Mouse (Mus musculus): ENCODE results near the gene Gabrr2. TPM values are rescaled to one million over a fixed set of nuclear protein-coding genes. Genes with fewer than 3 reads are reported as not detected.

The Gabrr2 gene
- polyA plus RNA-seq, 1 experiment = 0.59 TPM

DNA sequence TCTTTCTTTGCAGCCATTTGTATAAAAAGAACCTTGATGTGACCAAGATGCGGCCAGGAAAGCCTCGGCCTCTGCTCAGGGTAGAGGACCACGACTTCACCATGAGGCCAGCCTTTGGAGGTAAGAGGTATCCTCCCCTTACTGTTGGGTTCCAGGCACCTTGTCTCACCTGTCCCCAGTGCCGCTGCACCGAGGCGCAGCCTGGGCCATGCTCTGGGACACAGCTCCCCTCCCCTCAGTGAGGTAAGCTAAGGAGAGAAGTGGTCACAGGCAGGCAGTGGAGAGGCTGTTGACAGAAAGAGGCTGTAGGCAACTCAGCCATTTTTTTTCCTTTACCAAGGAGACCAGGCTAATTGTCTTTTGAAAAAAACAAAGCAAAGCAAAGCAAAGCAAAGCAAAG, 8.5 kb downstream of the Gabrr2 start:
- TF ChIP-seq CTCF (IDR thresholded peaks at IDR 0.05; ENCODE audit: borderline replicate concordance, extremely low read depth, insufficient read depth, insufficient read length) (no peak), POLR2A (IDR thresholded peaks at IDR 0.05; ENCODE audit: borderline replicate concordance, extremely low read depth, insufficient read depth, insufficient read length, poor library complexity, severe bottlenecking) (no peak)
- DNase-seq (ENCODE audit: low read depth) = no peak

DNA sequence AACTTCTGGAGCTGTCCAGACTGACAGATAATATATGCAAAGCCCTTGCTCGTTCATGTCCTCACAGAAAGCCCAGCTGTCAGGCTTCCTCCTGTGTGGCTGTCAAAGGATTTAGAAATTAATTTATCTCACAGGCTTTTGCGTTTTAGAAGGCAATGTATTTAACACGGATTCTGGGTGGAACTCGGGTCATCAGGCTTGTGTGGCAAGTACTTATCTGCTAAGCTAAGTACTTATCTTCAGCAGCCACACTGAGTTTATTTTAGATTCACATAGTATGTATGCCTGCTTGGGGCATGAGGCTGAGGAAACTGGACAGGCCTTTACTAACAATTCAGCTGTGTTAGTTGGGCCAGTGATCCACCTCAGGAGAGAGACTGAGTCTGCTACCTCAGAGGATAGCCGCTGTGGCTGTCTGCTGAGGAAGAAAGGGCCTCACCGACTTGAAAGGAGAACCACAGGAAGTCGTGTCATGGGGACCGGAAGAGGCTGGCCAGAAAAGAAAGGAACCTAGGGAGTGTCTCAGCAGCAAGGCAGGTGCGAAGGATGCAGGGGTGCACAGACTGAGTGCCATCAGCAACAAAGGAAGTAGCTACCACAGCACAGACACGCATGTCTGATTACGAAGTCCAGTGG, 9.8 kb downstream of the Gabrr2 start:
- TF ChIP-seq CTCF (IDR thresholded peaks at IDR 0.05; ENCODE audit: borderline replicate concordance, extremely low read depth, insufficient read depth, insufficient read length) (no peak), POLR2A (IDR thresholded peaks at IDR 0.05; ENCODE audit: borderline replicate concordance, extremely low read depth, insufficient read depth, insufficient read length, poor library complexity, severe bottlenecking) (no peak)
- DNase-seq (ENCODE audit: low read depth) = peak; percentile 62

DNA sequence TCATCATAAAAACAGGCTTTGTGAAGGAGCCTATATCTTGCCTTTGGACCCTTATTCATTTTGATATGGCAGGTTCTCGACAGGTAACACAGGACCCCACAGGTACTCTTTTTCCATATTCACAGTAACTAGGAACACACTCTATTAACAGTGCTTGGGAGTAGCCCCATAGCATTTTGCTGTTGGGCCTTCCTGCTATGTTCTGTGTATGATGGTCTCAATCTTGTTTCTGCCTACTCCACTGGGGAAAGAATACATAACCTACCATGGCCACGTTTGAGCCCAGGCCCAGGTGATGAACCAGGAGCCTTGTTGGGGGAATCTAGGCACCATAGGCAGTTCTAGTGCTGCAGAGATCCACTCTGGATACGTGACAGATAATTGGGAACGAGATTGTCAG, 11.6 kb downstream of the Gabrr2 start:
- no peak for DNase-seq (ENCODE audit: low read depth)
- TF ChIP-seq POLR2A (IDR thresholded peaks at IDR 0.05; ENCODE audit: borderline replicate concordance, extremely low read depth, insufficient read depth, insufficient read length, poor library complexity, severe bottlenecking) = no peak
- no peak for TF ChIP-seq CTCF (IDR thresholded peaks at IDR 0.05; ENCODE audit: borderline replicate concordance, extremely low read depth, insufficient read depth, insufficient read length)

DNA sequence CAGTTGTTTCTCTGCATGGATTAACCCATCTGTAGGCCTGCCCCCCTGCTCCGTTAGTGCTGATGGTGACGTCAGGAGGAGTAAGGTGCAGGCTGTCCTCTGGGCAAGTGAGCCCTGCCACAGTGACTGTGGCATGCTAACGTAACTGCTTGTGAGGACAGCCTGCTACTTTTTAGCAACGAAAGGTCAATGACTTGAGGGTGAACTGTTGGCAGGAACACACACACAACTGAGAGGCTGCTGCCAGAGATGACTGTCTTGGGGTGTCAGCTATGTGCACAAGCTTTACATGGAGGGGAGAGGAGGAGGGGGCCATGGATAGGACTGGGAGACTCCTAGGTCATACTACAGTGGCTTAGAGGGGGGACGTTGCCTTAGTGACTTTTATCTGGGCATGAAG, 12.1 kb downstream of the Gabrr2 start:
- no peak for TF ChIP-seq CTCF (IDR thresholded peaks at IDR 0.05; ENCODE audit: borderline replicate concordance, extremely low read depth, insufficient read depth, insufficient read length)
- TF ChIP-seq POLR2A (IDR thresholded peaks at IDR 0.05; ENCODE audit: borderline replicate concordance, extremely low read depth, insufficient read depth, insufficient read length, poor library complexity, severe bottlenecking) = no peak

DNA sequence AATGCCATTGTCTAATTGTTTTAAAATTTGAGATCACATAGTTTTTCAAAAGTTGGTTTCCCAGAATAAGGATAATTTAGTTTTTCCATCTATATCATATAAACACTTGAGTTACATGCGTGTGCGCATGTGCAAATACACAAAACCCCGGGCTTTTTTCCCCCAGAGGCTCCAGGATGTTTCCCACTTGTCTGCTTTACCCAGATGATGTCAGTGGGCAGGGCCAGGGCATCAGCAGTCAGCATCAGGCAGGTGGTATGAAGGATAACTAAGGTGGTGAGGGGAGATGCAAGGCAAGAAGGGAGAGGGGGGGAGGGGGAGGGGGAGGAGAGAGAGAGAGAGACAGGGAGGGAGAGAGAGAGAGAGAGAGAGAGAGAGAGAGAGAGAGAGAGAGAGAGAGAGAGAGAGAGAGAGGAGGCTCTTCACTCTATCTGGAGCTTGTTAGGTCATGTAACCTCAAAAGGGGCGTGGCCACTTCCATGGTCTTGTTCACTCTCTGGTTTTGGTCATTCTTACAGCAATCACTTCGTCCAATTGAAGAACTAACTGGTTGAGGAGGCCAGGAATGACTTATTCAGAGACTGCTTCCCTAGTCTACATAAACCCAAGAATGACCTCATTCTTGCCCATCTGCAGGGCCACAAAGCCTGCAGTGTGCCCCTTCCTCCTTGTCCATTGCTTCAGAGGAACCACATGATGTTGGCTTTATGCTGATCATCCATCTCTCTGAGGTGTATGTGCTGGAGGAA, 13.2 kb downstream of the Gabrr2 start:
- TF ChIP-seq CTCF (IDR thresholded peaks at IDR 0.05; ENCODE audit: borderline replicate concordance, extremely low read depth, insufficient read depth, insufficient read length) = no peak
- TF ChIP-seq POLR2A (IDR thresholded peaks at IDR 0.05; ENCODE audit: borderline replicate concordance, extremely low read depth, insufficient read depth, insufficient read length, poor library complexity, severe bottlenecking) = no peak
- no peak for DNase-seq (ENCODE audit: low read depth)

More for the DNA sequence above, 12.1 kb downstream of the Gabrr2 start:
- DNase-seq (ENCODE audit: low read depth) = no peak

DNA sequence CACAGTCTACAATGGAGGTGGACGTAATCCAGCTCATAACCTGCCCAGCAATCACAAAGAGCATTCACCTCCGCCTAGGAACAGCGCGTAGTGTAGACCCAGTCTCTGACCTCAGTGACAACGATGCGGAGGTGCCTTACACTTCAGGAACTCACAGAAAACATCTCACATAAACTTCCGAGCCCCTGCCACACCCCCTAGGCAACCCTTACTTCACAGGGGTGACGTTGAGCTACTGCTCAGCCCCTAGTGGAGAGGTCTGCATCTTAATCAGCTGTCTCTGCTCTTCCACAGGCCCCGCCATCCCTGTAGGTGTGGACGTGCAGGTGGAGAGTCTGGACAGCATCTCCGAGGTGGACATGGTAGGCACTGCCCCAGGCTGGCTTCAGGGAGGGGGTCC, 14.4 kb downstream of the Gabrr2 start:
- TF ChIP-seq CTCF (IDR thresholded peaks at IDR 0.05; ENCODE audit: borderline replicate concordance, extremely low read depth, insufficient read depth, insufficient read length) (no peak), POLR2A (IDR thresholded peaks at IDR 0.05; ENCODE audit: borderline replicate concordance, extremely low read depth, insufficient read depth, insufficient read length, poor library complexity, severe bottlenecking) (no peak)
- DNase-seq (ENCODE audit: low read depth) = no peak

DNA sequence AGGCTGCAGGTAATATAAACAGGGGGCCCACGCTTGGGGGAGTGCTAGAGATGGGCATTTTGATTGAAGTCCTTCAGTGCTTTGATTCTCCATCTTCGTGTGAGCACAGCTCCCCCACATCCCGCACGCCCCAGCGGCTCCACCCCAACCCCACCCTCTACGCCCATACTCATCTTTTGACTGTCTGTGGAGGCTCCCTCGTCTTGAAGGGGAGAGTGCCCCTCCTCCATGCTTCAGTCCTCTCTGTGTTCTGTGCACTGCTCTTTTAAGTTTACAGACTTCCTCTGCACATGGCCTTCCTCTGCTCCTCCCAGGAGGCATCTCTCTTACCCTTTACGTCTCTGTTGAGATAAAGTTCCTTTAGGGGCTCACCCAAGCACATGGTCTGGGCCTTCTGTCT, 14.9 kb downstream of the Gabrr2 start:
- no peak for DNase-seq (ENCODE audit: low read depth)
- TF ChIP-seq POLR2A (IDR thresholded peaks at IDR 0.05; ENCODE audit: borderline replicate concordance, extremely low read depth, insufficient read depth, insufficient read length, poor library complexity, severe bottlenecking) (no peak), CTCF (IDR thresholded peaks at IDR 0.05; ENCODE audit: borderline replicate concordance, extremely low read depth, insufficient read depth, insufficient read length) (no peak)

DNA sequence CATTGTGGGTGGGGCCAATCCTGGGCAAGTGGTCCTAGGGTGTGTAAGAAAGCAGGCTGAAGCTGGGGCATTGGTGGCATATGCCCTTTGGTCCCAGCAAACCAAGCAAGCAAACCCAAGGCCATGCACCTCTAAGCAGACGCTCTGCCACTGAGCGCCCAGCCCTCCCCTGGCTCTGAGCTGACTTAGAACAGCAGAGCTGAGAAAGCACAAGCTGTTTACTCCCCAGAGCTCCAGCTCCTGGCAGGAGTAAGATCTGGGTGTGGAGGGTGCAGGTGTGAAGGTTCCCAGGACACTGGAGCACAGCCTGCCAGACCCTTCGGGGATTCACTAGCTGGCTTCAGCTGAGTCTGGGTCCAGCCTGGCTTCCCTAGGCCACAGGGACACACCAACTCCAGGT, 15.7 kb downstream of the Gabrr2 start:
- TF ChIP-seq POLR2A (IDR thresholded peaks at IDR 0.05; ENCODE audit: borderline replicate concordance, extremely low read depth, insufficient read depth, insufficient read length, poor library complexity, severe bottlenecking) (no peak), CTCF (IDR thresholded peaks at IDR 0.05; ENCODE audit: borderline replicate concordance, extremely low read depth, insufficient read depth, insufficient read length) (no peak)
- no peak for DNase-seq (ENCODE audit: low read depth)

DNA sequence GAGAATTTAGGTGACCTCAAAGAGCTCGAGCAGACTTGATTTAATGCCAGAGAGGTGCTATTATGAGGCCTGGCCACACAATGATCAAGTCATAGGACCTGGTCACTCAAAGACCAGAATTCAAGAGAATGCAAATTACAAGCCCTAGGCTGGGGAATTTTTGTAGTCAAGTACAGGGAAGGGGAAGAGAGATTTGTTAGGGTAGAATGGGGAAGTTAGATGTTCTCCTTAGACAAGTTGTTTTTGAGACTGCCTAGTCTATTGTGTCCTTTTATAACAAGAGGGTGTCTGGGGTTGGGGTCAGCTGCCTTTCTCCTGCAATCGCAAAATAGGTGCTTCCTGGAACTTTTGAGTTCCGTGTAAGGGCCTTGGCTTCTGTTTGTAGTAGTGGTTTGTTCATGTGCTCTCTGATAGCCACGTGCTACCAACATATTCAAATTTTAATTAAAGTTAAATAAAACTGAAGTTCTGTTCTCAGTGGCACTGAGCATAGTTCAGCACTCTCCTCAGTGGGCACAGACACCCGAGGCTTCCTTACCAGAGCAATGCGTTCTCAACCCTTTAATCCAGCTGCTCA, 36.4 kb downstream of the Gabrr2 start:
- no peak for DNase-seq (ENCODE audit: low read depth)
- no peak for TF ChIP-seq CTCF (IDR thresholded peaks at IDR 0.05; ENCODE audit: borderline replicate concordance, extremely low read depth, insufficient read depth, insufficient read length)
- no peak for TF ChIP-seq POLR2A (IDR thresholded peaks at IDR 0.05; ENCODE audit: borderline replicate concordance, extremely low read depth, insufficient read depth, insufficient read length, poor library complexity, severe bottlenecking)

DNA sequence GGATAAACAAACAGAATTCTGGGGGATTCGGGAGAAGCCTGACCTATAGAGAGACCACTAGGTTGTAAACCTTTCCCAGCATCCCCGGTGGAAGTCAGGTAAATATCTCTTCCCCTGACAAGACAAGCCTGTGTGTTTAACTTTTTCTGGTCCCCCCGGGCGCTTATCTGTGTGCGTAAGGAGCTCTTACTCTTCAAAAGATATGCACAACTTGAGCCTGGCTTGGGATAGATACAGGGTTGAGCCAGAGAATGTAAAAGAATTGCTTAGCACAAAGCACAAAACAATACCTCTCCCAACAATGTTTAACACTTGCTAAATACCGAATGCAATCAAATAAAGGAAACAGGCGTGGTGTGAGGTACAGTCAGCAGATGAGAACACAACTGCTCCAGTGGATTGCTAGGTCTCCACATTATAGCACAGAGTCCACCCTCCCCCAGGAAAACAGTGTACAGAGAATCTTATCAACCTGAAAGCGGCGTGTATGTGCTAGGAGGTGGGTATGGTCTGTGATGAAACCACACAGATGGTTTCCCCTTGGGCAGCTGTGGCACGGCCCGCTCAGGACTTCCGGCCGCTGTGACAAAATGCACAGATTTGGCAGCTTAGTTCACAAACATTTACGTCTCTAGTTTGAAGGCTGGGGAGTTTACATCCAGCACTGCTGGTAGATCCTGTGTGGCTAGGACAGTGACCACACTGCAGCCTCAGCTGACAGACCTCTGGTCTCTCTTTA, 47.1 kb downstream of the Gabrr2 start:
- TF ChIP-seq POLR2A (IDR thresholded peaks at IDR 0.05; ENCODE audit: borderline replicate concordance, extremely low read depth, insufficient read depth, insufficient read length, poor library complexity, severe bottlenecking) (no peak), CTCF (IDR thresholded peaks at IDR 0.05; ENCODE audit: borderline replicate concordance, extremely low read depth, insufficient read depth, insufficient read length) (no peak)
- no peak for DNase-seq (ENCODE audit: low read depth)

DNA sequence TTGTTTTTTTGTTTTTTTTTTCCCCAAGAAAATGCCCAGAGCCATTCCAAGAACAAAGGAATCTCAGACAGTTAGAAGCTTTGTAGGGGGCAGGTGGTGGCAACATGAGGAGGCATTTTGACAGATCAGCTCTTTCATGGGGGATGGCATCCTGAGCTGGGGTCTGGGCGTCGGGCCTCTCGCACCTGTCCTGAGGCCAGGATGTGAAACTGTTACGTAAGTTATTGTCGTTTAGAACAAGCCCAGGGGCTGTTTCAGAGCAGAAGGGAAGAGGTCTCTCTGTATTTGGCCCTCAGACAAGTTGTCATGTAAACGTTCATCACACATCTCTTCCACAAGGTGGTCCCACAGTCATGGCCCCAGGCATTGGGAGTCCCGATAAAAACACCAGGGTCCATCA, 48.0 kb downstream of the Gabrr2 start:
- TF ChIP-seq POLR2A (IDR thresholded peaks at IDR 0.05; ENCODE audit: borderline replicate concordance, extremely low read depth, insufficient read depth, insufficient read length, poor library complexity, severe bottlenecking) (no peak), CTCF (IDR thresholded peaks at IDR 0.05; ENCODE audit: borderline replicate concordance, extremely low read depth, insufficient read depth, insufficient read length) (no peak)
- DNase-seq (ENCODE audit: low read depth) = no peak

All from brain, embryonic 14.5 days (tissue).